Mouse (Mus musculus) liver, embryonic 14.5 days (tissue): ENCODE measurements around the gene Fosb. TPM values are rescaled to one million over a fixed set of nuclear protein-coding genes. Genes with fewer than 3 reads are reported as not detected.
A peak's percentile ranks its signal among the peaks of the same experiment; 100 is the strongest.

Experiments used
- ATAC-seq: fragments of 200-750 bp; cut with Nextera tagmentation; 2 replicates; pipeline ENCODE4 v1.8.0; 2017; ENCODE audit warnings: moderate number of reproducible peaks, mild to moderate bottlenecking, moderate library complexity; ENCODE audit not compliant: insufficient read depth
- DNase-seq, 3 experiments: peaks; one replicate each; pipeline ENCODE4 v3.0.0-alpha.2; 2012 to 2013; ENCODE audit warnings: low read depth in 3 of 3, low spot score in 3 of 3
- H3K27ac ChIP-seq: fragments of 300-500 bp; sonication (generic); 2 replicates; pipeline ENCODE4 v1.5.1; 2014; ENCODE audit warnings: moderate library complexity, mild to moderate bottlenecking, control low read depth, inconsistent platforms
- H3K27me3 ChIP-seq: fragments of 300-500 bp; sonication (generic); 2 replicates; pipeline ENCODE4 v1.6.1; 2014; ENCODE audit warnings: mild to moderate bottlenecking, low read length, moderate library complexity; ENCODE audit not compliant: control insufficient read depth, insufficient read depth
- H3K36me3 ChIP-seq: fragments of 300-500 bp; sonication (generic); replicated peaks from 2 replicates; pipeline ENCODE4 v1.6.1; 2014; ENCODE audit warnings: low read depth; ENCODE audit not compliant: control insufficient read depth, insufficient read depth
- H3K4me1 ChIP-seq, 2 experiments: fragments of 200-500 bp in 1 of 2; fragments of 300-500 bp in 1 of 2; sonication (generic) in 1 of 2; replicated peaks; 2 replicates each; pipeline ENCODE4 v1.6.1; 2012 to 2014; ENCODE audit warnings: antibody characterized with exemption in 1 of 2, inconsistent platforms in 1 of 2, low read length in 1 of 2; ENCODE audit not compliant: control insufficient read depth in 2 of 2, insufficient read depth in 2 of 2
- H3K4me2 ChIP-seq: fragments of 300-500 bp; sonication (generic); 2 replicates; pipeline ENCODE4 v1.6.1; 2014; ENCODE audit warnings: low read depth, mild to moderate bottlenecking, control low read depth, moderate library complexity
- H3K4me3 ChIP-seq, 2 experiments: fragments of 200-500 bp in 1 of 2; fragments of 300-500 bp in 1 of 2; sonication (generic) in 1 of 2; 2 replicates each; pipeline ENCODE4 v1.5.1; 2012 to 2014; ENCODE audit warnings: low read depth in 2 of 2, low read length in 2 of 2, mild to moderate bottlenecking in 2 of 2, control low read depth in 1 of 2, inconsistent platforms in 1 of 2, moderate library complexity in 1 of 2; ENCODE audit not compliant: insufficient read depth in 1 of 2
- H3K9ac ChIP-seq: fragments of 300-500 bp; sonication (generic); replicated peaks from 2 replicates; pipeline ENCODE4 v1.6.1; 2014; ENCODE audit warnings: mild to moderate bottlenecking, control low read depth, moderate library complexity
- H3K9me3 ChIP-seq: fragments of 300-500 bp; sonication (generic); 2 replicates; pipeline ENCODE4 v1.6.1; 2016; ENCODE audit warnings: low read length, mixed read lengths; ENCODE audit not compliant: control insufficient read depth
- CTCF ChIP-seq: IDR thresholded peaks from 2 replicates; pipeline ENCODE4 v1.5.1; 2016; ENCODE audit warnings: antibody characterized with exemption, low read depth, control low read depth
- EP300 ChIP-seq: IDR thresholded peaks from 2 replicates; pipeline ENCODE4 v1.6.1; 2016; ENCODE audit warnings: antibody characterized with exemption, low read depth
- WGBS: fragments of 180-500 bp; shearing (Covaris S2); extraction: QIAGEN DNeasy Blood & Tissue Kit; methylation state at CpG from one replicate; pipeline ENCODE4 v1.1.7; 2014; ENCODE audit not compliant: insufficient replicate concordance; 5-methylcytosine and 5-hydroxymethylcytosine counted together
- polyA plus RNA-seq, 2 experiments: library from polyadenylated mRNA; depleted of rRNA in 1 of 2; stranded (reverse) in 1 of 2; unstranded in 1 of 2; fragments of >200 nt; fragmentation: Nextera tagmentation in 1 of 2; extraction: Ambion mirVana in 1 of 2; gene quantifications; 2 replicates each; pipeline versions ENCODE4 v1.2.1 to v1.2.3; 2012 to 2014

The Fosb gene
- polyA plus RNA-seq, 2 experiments = 0.03 TPM; not detected in 1

DNA sequence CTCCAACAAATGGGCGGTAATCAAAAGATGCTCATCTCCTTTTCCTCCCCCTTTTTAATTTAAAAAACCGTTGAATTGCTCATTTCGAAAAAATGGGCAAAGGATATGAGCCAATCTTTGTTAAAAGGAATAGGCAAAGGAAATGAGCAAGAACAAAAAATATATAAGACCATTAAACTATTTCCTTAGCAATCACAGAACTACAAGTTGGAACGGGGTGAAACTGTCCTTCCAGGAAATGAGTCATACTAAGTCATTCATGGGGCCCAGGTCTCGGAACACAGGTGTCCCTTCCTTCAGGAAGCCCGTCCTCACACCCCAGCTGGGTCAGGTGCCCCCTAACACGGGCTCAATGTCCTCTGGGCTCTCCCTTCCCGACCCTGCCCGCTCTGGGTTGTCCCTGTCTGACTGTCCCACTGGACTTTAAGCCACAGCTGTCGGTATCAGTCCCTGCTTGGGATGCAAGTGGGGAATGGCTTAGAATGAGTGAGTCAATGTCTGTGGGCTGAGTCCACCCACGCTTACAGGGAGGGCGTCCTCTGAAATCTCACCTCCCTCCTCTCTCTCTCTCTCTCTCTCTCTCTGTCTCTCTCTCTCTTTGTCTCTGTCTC is 34.5 kb upstream of the Fosb start, which contains the start of gene Ercc1:
Ercc1 (plus strand) TSS at position 542 of the 611 bp plus-strand sequence.
- H3K9me3 ChIP-seq = no peaks in the 10 kb centered on the region
- 17% methylated on average over 12 of the region's 12 CpGs for WGBS
- no peaks in the 10 kb centered on the region for H3K36me3 ChIP-seq
- peaks cover 31% of the 10 kb centered on the region for H3K27me3 ChIP-seq
- H3K27ac ChIP-seq = no peak within 1 kb of the TSS
- no peak for TF ChIP-seq CTCF
- TF ChIP-seq EP300 = no peak
- peaks cover 0 to 14% of the 10 kb centered on the region in 2 experiments; a peak in 3 of 4 replicates for H3K4me1 ChIP-seq
- peak within 1 kb of the TSS; percentile 75 for H3K4me2 ChIP-seq
- peak within 1 kb of the TSS; percentile 55 to 96 for H3K4me3 ChIP-seq
- no peak for DNase-seq
- H3K9ac ChIP-seq = peak within 1 kb of the TSS; percentile 37
- ATAC-seq = no peak

DNA sequence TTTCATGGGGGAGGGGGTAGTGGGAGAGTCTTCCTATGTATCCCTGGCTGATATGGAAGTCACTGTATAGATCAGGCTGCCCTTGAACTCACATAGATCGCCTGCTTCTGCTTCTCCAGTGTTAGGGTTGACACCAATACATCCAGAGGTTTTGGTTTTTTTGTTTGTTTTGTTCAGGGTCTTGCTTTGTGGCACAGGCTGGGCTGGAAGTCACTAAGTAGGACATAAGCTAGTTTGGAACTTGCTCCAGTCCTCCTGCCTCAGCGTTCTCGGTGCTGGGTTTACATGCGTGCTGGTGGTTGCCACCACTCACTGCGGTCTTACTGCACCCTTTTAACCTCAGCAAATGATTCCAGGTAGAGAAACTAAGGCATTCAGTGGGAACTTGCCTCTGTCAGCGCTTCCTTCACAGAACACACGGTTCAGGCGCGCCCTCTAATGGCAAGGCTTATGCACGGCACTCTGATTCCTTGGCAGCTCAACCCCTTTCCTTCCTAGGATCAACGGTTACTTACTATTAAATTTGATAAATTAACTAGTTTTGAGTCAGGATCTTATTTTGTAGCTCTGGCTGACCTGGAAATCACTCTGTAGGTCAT is 33.5 kb upstream of the Fosb start:
- TF ChIP-seq CTCF = peak; percentile 97
- no peak for TF ChIP-seq EP300
- Histone ChIP-seq H3K4me2 (peak overlapping the region; percentile 26), H3K9ac (no peak overlapping the region), H3K27me3 (peaks cover 31% of the 10 kb centered on the region), H3K4me3 (no peak overlapping the region), H3K36me3 (no peaks in the 10 kb centered on the region), H3K4me1 (peaks cover 0 to 14% of the 10 kb centered on the region in 2 experiments; a peak in 3 of 4 replicates), H3K9me3 (no peaks in the 10 kb centered on the region), H3K27ac (no peak overlapping the region)
- 2% methylated on average over 11 of the region's 11 CpGs for WGBS
- ATAC-seq (no peak), DNase-seq (peak in 2 of 3 experiments; percentile 57 to 59)

DNA sequence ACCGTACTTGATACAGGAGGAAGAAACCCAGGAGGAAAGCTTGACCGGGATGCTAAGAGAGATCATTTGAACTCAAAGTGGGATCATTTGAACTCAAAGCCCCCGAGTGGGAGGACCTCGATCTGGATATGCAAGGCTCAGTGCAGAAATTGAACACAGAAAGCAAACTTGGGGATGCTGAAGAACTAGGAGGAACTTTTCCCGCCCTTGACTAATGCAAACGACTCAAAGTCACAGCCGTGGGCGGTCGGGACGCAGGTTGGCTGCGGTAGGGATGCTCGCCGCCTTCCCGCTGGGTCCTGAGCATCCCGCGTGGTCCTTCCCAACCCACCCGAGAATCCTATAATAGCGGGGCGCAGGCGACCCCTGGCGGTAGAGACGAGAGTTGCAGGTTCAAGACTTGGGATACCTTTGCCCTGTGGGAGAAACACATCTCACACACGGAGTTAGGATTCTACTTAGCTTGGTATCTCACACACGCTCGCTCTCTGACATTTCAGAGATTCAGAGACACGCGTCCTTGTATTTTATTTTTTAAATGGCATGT is 32.7 kb upstream of the Fosb start:
- no peak overlapping the region for H3K9ac ChIP-seq
- H3K27me3 ChIP-seq = peaks cover 31% of the 10 kb centered on the region
- peak overlapping the region; percentile 38 for H3K4me2 ChIP-seq
- no peaks in the 10 kb centered on the region for H3K9me3 ChIP-seq
- no peaks in the 10 kb centered on the region for H3K36me3 ChIP-seq
- DNase-seq (no peak), ATAC-seq (no peak)
- TF ChIP-seq CTCF (peak; percentile 98), EP300 (no peak)
- H3K4me3 ChIP-seq = peak overlapping the region in 1 of 2 experiments; percentile 30; a peak in 2 of 4 replicates
- 1% methylated on average over 27 of the region's 27 CpGs for WGBS
- peaks cover 0 to 14% of the 10 kb centered on the region in 2 experiments; a peak in 3 of 4 replicates for H3K4me1 ChIP-seq
- no peak overlapping the region for H3K27ac ChIP-seq

DNA sequence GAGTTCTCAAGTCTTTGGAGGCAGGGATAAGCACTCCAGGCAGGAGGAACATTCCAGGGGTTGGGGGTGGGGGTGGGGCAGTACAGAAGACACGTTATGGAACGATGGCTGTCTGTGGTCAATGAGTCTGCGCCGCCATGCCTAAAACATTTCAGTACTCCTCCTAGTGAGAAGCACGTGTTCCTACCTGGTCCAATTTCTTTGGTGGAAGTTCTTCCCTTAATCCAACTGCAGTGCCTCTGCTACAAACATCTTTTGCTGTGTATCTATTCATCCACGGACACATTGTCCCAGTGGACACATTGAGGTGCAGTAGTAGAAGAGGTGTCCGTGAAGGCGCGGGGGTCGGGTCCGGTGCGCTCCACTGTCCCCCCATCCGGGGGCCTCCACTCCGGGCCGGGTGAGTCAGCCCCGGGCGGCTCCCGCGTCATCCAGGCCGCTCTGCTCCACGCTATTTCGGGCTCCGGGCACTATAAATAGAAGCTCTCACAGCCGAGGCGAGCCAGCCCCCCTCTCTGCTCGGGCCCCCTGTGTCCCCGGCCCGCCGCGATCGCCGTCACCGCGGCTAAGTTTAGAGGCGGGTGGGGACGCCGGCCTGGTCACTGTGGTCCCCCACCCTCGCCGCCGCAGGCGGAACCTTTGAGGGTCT is 32.0 kb upstream of the Fosb start:
- no peak overlapping the region for H3K9ac ChIP-seq
- under 1% methylated on average over 41 of the region's 41 CpGs for WGBS
- ATAC-seq (no peak), DNase-seq (no peak)
- H3K4me2 ChIP-seq = peak overlapping the region; percentile 38
- H3K4me1 ChIP-seq = peaks cover 0 to 14% of the 10 kb centered on the region in 2 experiments; a peak in 3 of 4 replicates
- peak overlapping the region in 1 of 2 experiments; percentile 30; a peak in 2 of 4 replicates for H3K4me3 ChIP-seq
- TF ChIP-seq CTCF = no peak
- TF ChIP-seq EP300 = no peak
- H3K27ac ChIP-seq = no peak overlapping the region
- no peaks in the 10 kb centered on the region for H3K9me3 ChIP-seq
- H3K36me3 ChIP-seq = no peaks in the 10 kb centered on the region
- peaks cover 31% of the 10 kb centered on the region for H3K27me3 ChIP-seq
